Mouse (Mus musculus): Measurements from ENCODE around the gene Olfr460. TPM values are rescaled to one million over a fixed set of nuclear protein-coding genes. Genes with fewer than 3 reads are reported as not detected.
"Not testable (repeated sequence)": the region's sequence is repeated elsewhere in the genome, so short reads cannot be mapped to it uniquely, and the experiment has no call there.

Gene Olfr460
- not detected for total RNA-seq (2022)

DNA sequence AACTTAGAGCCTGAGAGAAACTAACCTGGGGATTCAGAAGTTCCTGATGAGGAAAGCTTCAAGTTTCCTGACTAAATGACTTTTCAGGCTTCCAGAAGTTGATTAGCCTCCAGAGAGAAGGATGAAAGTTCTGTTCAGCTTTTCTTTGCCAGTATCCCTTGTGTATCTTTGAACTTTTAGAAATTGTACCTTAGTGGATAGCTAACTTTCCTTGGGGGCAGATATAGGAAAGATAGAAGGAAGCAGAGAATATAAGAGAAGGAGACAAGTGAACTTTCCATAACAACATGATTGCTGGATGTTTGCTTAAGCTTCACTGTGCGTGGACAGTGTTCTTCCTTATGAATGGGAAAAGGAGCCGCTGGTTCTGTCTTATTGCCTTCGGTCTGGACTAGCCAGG is at the start of gene Olfr460:
Gene Olfr460, plus strand, starts transcription at position 301 of the 400 bp plus-strand sequence.
- DNase-seq (ENCODE audit: low spot score in 2 of 2), result no peak

DNA sequence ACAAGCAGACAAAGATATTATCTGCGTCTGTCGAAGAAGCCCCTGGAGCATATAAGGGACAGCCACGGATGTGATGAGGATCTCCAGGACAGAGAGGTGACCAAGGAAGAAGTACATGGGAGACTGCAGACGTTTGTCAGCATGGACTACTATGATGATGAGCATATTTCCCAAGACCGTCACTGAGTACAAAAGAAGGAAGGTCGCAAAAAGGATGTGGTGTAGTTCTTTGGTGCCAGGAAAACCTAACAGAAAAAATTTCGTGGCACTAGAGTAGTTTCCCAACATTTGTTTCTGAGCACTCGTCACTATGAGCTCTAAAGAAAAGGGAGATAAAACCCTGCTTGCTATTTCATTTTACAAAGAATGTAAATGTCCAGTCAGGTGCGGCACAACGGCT is 24.6 kb upstream of the Olfr460 start:
- DNase-seq (ENCODE audit: low spot score in 2 of 2), result no peak

DNA sequence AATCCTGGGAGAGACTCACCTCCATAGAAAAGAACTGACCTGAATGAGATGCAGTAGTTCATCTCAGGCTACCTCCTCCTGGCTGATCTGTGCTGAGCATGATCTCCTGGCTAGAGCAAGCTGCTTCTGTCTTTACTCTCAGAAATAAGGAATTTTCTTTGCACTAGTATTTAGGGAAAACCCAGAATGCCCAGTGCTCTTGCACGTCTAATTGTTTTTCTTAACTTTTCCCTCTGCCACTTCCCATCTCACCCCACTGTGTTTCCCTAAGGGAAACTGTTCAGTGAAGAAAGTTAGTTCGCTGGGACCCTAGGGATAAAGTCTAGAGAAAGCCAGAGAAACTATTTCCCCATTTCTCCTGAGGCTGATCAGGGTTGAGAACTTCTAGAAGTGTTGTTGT is 14.3 kb upstream of the Olfr460 start, which contains the start of gene Olfr461:
Gene Olfr461, minus strand, starts transcription at position 101 of the 400 bp plus-strand sequence.
- DNase-seq (ENCODE audit: low spot score in 2 of 2), result no peak

DNA sequence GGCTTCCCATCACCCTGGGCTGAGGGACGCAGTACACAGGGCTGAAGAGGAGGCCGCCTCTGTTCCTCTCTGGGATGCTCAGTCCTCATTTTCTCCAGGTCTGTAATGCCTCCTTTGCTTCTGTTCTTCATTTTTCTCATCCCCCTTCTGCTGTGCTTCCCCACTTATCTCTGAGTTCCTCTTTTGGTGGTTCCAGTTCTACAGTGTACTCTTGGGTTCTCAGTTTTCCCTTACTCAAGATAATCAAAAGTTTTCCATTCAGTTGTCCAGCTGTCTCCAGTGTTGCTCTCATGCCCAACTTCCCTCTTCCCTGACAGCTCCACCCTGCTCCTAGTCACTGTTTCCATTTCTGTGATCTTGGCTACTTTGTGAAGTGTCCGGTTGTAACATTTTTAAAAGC is 4.3 kb downstream of the Olfr460 start:
- DNase-seq (ENCODE audit: low spot score in 2 of 2), result no peak

DNA sequence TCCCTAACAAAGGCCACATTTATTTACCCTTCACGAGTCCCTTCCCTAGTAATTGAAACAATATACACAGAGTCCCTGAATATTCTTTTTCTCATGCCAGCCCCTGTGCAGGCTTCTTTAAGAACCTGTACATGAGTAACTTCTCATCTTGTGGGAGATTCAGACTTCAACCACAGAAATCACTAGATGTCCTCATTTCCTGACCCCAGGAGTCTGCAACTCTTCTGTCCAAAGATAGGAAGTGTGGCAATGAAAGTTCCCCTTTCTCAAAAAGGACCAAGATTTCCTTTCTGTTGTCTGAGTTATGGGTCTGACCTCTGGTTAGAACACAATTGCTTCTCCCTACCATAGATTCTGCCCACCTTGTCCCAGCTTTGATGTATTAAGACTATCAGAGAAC is 7.0 kb downstream of the Olfr460 start:
- no peak for DNase-seq (ENCODE audit: low spot score in 2 of 2)

DNA sequence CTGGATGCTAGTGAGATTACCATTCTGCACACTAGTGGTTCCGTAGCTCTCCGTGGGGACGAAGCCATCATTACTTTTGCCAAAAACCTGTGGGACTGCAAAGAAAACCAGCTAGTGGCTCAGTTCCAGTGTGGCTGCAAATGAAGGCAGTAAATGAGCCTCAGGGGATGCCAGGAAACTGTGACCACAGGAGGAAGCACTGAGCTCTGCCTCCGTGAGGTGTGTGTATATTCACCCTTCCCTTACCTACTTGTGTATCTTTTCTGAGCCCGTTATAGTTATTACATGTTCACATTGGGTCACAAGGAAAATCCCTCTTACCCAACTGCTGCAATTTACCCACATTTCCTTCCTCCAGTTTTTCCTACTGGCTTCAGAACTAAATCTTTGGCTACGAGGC is 15.0 kb downstream of the Olfr460 start:
- no peak for DNase-seq (ENCODE audit: low spot score in 2 of 2)

DNA sequence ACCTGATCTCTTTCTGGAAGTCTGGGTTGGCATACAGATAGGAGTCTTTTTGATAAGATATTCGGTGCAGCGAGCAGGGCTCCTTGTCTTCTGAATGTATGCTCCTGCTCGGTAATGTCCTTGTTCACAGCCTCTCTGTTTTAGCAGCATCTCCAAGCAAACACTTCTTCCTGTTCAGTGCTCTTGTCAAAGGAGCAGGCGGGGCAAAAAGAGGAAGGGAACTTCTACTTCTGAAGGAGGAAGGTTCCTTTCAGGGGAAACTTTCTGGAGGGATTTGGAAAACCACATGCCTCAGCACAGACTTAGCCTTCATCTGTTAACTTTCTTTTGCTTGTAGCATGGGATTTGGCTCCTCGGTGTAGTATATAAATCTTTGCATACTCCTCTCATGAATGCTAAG is 16.4 kb downstream of the Olfr460 start, which contains the start of gene Clec5a:
Gene Clec5a, minus strand, starts transcription at position 177 of the 400 bp plus-strand sequence.
- DNase-seq (ENCODE audit: low spot score in 2 of 2), result no peak

DNA sequence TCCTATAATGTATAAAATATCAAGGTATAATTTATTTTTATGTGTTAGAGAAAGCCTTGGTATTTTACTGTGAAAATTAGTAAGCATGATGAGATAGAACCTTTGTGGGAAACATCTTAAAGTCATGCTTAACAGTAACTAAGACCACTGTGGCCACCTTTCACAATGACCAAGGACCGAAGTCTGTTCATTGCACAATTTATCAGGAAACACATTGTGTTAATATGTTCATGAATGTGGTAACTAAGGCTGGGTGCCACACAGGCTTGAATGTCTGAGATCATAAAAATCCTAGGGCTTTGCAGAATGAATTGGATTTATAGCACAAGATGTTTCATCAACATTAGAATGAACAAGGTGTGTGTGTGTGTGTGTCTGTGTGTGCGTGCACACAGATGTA is 19.1 kb downstream of the Olfr460 start:
- DNase-seq (ENCODE audit: low spot score in 2 of 2), result no peak

DNA sequence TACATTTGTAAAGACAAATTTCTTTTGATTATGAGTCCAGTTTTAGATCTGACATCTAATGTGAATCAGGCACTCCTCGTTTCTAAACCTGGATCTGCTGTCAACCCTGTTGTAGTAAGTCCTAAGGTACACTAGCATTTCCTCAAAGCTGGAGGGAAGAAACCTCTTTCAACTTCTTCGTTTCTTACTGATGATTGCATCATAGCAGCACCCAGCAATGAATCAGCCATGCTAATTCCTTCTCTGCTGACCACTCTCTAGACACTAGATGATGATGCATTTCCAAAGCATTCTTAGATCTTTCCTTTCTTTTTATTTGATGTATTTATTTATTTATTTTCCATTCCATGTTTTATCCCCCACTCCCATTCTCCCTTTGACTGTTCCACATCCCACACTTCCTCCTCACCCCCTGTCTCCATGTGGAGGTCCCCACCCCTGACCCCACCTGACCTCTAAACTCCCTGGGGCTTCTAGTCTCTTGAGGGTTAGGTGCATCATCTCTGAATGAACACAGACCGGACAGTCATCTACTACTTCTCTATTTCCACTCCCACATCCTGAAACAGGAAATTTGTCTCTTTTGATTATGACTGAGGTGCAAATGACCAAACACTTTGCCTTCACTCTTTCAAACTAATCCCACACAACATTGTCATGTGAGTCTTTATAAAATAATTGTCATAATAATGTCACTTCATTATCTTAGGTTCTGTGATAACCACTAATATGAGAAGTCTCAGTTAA is 25.7 kb downstream of the Olfr460 start:
- DNase-seq (ENCODE audit: low spot score in 2 of 2), result no peak

DNA sequence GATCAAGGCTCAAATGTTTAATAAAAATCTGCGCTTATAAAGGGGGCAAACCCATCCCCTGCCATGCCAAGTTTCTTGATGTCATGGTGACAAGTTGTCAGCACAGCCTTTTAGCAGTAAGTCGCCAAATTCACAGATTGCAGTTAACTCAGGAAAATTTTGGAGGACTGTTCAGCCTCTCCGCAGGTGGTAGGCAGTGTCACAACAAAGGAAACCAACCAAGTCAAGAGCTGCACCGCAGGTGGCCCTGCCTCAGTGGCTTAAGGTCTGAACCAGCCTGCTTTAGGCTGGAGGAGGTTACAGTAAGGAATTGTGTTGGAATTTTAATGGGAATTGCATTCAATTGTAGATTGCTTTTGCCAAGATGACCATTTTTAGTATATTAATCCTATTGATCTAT is 29.3 kb downstream of the Olfr460 start:
- not testable (repeated sequence) for DNase-seq (ENCODE audit: low spot score in 2 of 2)

DNA sequence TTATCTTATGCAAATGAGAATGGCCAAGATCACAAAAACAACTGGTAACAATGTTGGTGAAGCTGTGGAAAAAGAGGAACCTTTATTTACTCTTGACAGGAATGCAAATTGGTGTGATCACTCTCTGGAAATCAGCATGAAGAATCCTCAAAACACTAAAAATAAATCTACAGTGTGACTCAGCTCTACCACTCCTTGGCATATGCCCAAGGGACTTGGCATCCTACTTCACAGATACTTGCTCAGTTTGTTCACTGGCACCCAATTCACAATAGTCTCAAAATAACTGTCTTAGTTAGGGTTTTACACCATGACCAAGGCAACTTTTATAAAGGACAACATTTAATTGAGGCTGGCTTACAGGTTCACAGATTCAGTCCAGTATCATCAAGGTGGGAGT is 38.1 kb downstream of the Olfr460 start:
- DNase-seq (ENCODE audit: low spot score in 2 of 2), result peak; percentile 53 to 71

DNA sequence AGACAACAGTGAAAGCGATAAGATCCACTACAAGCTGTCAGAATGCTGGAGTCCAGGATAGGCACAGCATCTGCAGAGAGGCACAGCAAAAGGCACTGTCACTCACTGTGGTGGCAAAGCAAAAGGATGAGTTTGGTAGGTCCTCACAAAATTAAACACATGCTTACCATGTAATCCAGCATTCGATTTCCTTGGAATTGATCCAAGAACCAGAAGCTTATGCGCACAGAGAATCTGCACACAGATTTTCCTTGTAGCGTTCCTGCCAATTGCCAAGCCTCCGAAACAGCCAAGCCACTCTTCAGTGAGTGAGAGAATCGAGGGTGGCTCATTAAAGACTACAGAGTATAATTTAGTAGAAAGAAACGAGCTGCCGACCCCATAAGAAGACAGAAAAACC is 41.0 kb downstream of the Olfr460 start:
- peak; percentile 32 to 44 for DNase-seq (ENCODE audit: low spot score in 2 of 2)

DNA sequence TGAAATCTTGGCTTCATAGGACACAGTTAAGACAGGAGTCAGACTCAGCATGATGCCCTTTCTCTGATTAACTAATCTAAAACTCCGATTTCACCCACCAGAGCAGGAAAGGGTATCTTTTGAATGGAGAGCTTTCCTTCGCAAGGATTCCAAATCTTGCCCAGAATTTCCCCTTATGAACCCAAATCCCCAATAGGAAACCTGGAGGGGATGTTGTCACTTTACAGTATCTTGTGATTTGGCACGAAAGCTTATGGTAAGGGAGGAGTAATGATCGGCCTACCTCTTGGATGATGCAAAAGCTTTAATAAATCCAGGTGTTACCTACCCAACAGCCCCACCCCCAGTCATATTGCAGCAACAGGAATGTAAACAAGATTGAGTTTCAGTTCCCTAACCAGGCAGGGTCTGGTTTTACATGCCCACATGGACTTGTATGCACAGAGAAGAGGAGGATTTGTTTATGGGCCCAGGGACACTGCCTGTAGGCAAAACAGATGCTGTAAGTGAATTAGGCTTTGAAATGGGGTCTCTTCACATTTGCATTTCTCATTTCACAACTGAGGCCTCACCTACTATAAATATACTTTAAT is 44.1 kb downstream of the Olfr460 start, which contains the start of gene Tas2r138:
Gene Tas2r138, minus strand, starts transcription at position 51 of the 593 bp plus-strand sequence.
- DNase-seq (ENCODE audit: low spot score in 2 of 2), result no peak

DNA sequence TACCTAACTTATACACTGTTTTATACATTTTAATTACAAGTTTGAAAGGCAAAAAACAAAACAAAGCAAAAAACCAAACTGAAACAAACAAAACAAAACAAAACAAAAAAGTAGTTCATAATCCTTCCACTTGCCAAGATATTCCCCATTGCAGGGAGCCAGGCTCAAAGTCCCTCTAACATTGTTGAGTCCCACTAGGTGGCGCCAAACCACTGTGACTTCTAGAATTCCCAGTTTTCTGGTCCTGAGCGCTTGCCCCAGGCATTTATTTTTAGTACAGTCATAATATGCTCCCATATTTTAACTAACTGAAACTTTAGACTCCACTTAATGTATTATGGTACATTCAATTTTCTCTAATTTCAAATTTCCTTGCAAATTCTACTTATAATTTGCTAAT is 48.7 kb downstream of the Olfr460 start:
- DNase-seq (ENCODE audit: low spot score in 2 of 2), result peak; percentile 11 to 60

Other genes starting within 250 kb of the Olfr460 start
- gene Agk, start 244.3 kb upstream of the Olfr460 start, total RNA-seq (2022), result 10 to 100 TPM; 39.7 to 51.9 (median 45.8) TPM
- gene E330009J07Rik, start 133.4 kb upstream of the Olfr460 start, total RNA-seq (2022), result 10 to 100 TPM; 40.4 to 53.1 (median 45.7) TPM
- gene Wee2, start 130.4 kb upstream of the Olfr460 start, total RNA-seq (2022), result under 1 TPM in 1 of 4 experiments, not detected in 3; 0.16 TPM
- 10 to 100 TPM; 26.2 to 35.5 (median 32.6) TPM for gene Ssbp1, start 98.1 kb upstream of the Olfr460 start, total RNA-seq (2022)
- gene Tas2r137, start 78.3 kb upstream of the Olfr460 start, total RNA-seq (2022), result not detected
- gene Tas2r108, start 76.0 kb upstream of the Olfr460 start, total RNA-seq (2022), result under 1 TPM in 1 of 4 experiments, not detected in 3; 0.33 TPM
- not detected for gene Prss37, start 50.0 kb upstream of the Olfr460 start, total RNA-seq (2022)
- gene Olfr461, start 14.4 kb upstream of the Olfr460 start, total RNA-seq (2022), result not detected
- gene Clec5a, start 16.3 kb downstream of the Olfr460 start, total RNA-seq (2022), result 1 to 10 TPM in 3 of 4 experiments, under 1 TPM in 1; 0.75 to 7.2 (median 4.1) TPM
- not detected for gene Tas2r138, start 43.8 kb downstream of the Olfr460 start, total RNA-seq (2022)
- not detected for gene Mgam, start 59.3 kb downstream of the Olfr460 start, total RNA-seq (2022)

All from layer of hippocampus, adult 8-10 months (tissue).